Mouse (Mus musculus) cerebellum, adult 11 months (tissue): Measurements from ENCODE around the gene Raver1.

Experiments used
- DNase-seq: peaks from one replicate; pipeline ENCODE4 v3.0.0; 2022

Gene Raver1

DNA sequence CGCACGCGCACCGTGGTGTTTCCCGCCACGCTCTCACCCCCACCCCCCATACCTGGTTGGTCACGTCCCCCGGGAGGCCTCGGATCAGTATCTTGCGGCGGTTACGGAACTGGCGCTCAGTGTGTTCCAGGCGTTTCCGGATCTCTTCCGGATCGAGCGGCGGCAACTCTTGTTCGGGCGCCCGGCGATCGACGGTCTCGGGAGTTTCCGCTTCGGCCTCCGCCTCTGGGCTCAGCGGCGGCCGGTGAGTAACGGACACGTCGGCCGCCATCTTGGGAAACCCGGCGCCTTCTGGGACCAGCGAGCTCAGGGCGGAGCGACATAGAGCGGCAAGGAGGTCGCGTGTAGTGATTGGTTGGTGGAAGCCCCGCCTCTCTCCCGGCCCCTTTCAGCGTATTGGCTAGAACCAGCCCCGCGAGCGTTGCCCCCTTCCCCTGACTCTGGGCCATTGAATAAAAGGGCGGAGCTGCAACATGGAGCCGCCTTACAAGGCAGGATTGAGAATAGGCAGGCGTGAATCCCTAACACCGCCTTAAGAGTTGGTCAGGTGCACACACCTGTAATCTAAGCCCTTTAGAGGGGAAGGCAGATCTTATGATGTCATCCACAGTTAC is at the start of gene Raver1, which contains the start of gene Gm38431:
Raver1 (minus strand) TSS at position 302 of the 614 bp plus-strand sequence.
Gm38431 (minus strand) TSS at position 291 of the 614 bp plus-strand sequence.
- DNase-seq = peak; percentile 97

DNA sequence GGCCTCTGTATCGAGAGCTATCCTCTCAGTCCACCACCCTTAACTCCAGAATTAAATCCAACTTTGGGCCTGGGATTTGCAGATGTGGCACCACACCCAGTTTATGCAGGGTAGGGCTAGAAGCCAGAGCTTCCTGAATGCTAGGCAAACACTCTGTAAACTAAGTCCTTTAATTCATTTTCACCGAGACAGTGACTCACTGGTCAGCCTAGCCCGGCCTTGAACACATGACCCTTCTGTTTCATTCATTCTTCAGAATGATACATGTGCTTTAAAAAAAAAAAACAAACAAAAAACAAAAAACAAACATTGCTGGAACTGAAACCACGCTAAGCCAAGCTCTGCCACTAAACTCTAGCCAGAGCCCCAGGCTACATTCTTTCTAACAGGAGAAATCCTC is 46.6 kb upstream of the Raver1 start:
- no peak for DNase-seq

DNA sequence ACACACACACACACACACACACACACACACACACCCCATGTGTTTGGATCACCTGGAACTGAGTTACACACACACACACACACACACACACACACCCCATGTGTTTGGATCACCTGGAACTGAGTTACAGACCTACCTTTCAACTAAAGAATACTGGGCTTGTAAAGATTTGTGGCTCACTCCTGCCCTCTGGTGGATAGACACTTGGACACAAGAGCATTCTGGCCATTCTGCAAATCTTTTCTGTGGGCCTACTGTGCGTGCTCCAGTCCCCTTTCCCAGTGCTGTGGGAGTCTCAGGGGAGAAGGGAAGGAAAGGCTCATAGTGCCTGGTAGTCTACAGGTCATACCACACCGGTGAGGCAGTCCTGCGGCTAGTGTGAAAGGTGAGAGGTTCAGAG is 45.4 kb upstream of the Raver1 start:
- peak; percentile 42 for DNase-seq

DNA sequence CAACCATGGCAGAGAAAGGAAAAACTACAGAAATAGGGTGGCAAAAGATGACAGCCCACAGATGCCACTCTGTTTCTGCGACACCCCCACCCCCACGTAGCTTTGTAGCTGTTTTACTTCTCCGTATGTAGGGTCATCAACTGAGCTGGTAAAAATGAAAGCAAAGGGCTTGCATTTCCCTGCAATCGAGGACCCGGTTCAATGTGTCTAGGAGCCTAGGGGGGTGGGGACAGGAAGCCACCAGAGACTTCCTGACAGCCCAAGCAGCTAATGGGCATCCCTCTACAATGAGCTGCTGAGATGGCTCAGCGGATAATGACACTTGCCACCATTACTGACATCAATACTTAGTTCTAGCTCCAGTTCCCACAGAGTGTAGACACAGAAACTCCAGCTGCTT is 44.6 kb upstream of the Raver1 start:
- no peak for DNase-seq

DNA sequence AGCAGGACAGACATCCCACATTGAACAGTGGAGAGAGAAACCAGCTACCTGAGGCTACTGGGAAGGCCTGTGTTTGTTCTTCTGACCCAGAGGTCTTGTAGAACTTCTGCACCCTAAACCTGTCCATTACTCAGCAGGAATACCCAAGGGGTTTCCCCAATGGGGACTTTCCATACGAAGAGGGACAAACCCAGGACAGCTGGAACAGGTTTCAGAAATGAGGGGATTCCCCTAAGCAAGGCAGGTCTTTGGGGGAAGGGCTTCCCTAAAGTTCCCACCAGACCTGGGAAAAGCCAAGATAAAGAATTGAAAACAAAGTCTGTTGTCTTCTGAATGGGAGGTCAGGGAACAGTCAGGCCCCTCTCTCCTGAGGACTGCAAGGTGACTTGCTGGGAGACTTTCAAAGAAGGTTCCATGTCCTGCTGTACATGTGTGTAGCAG is 44.2 kb upstream of the Raver1 start:
- DNase-seq = no peak

DNA sequence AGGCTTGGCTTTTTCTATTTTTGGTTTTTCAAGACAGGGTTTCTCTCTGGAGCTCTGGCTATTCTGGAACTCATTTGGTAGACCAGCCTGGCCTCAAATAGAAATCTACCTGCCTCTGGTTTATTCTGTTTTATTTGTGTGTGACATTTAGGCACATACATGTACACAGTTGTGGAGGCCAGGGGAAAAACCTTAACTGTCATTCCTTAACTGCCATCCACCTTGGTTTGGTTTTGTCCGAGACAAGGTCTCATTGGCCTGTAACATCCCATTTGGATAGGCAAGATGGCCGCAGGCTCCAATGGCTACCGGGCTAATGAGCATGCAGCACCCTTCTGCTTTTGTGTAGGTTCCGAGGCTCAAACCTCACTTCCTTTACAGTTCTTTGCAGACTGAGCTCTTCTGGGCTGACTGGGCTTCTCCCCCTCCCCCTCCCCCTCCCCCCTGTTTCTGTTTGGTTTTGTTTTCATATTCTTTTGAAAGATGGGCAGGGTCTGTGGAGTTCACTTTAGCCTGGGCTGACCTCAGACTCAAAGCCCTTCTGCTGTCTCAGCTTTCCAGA is 43.6 kb upstream of the Raver1 start:
- DNase-seq = no peak

DNA sequence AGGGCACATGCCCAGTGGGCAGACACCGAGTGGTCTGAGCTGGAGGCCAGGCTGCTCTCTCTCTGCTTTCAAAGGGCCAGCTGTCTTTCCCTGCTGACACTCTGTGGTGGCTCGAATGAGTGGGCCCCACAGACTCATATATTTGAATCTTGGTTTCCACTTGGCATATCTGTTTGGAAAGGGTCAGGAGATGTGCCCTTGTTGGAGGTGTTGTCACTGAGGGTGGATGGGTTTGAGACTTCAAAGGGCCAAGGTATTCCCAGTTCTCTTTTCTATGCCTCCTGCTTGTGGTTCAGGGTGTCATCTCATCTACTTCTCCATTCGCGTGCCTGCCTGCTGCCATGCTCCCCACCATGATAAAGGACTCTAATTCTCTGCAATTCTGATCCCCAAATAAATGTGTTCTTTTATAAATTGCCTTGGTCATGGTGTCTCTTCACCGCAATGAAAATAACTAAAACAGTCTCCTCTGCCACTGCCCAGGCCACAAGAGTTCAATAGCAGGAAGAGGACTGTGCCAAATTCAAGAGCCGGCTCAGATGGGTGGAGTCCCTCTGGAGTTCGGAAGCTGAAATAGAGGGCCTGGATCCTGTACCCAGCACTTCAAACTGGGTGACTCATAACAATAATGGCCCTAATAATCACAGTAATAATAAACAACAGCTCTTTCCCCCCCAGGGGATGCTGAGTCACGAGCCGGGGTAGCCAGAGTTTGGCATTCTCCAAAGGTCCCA is 43.0 kb upstream of the Raver1 start:
- no peak for DNase-seq

DNA sequence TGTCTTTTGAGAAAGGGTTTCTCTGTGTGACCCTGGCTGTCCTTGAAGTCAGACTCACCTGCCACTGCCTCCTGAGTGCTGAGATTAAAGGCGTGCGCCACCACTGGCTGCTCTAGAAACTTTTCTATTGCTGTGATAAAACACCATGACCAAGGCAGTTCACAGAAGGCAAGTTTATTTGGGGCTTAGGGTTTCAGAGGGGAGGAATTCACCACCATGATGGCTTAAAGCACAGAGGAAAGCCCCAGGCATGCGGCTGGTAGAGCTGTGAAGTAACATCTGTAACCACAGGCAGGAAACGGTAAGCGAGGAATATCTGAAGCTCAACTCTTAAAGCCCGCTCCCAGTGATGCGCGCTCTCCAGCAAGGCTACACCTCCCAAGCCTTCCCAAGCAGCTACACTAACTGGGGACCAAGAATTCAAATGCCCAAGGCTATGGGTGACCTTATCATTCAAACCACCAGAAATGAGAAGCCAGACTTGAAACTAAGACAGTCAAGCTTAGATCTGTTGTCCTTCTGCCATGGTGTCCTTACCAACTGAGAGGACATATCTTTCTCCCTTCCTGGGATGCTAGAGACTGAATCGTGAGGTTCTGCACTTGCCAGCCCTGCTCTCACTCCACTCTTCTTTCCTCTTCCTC is 41.4 kb upstream of the Raver1 start:
- DNase-seq = no peak

DNA sequence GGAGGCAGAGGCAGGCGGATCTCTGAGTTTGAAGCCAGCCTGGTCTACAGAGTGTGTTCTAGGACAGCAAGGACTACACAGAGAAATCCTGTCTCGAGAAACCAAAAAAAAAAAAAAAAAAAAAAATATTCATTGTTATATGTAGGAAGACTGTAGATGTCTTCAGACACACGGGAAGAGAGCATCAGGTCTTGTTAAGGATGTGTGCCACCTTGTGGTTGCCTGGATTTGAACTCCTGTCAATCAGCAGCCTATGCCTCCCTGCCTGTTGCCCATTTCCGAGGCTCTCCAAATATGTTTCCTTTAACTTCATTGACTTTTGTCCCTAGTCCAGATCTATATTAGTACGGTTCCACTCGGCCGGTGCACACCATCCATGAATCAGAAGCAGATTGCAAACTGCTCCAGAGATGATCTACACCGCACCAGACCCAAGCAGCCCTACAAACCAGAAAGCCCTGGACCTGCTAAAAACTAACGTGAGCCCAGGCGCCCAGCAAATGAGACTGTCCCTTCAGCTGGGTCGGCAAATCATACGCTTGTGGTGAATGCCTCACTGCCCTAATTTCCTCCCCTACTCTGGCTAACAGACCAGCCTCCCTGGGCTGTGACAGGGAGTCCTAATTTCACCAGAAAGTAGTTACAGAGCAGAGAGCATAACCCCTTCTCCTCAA is 40.4 kb upstream of the Raver1 start:
- DNase-seq = no peak

DNA sequence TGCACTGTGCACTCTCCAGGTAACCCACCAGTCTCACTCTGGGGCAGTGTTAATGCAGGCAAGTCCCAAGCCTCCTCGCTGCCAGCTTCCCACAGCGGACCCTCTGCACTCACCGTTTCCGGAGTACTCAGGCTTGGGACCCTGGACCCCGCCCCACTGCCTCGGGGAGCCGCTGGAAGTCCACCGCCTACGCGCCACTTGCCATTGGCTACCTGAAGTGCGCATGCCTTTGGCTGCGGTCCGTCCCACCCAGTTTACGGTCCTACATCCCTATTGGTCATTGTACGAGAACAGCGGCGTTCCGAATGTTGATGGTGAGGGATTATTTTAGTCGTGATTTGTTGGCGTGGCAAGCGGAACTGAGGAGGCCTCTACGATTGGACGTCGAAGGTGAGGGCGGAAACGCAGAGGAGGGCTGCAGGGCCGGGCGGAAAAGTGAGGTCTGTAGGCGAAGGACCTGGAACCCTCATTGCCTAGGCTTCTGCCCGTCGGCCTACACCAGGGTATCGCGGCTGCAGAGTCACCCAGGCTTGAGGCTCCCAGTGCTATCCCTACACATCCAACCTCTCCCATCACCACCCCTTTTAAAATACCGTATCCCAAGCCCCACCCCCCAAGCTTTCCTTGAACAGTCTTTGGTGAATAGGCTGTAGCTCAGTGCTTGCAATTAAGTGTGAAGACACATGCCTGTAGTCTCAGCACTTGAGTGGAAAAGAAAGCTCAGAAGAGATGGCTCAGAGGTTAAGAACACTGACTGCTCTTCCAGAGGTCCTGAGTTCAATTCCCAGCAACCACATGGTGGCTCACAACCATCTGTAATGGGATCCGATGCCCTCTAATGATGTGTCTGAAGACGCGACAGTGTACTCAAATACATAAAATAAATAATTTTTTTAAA is 39.5 kb upstream of the Raver1 start, which contains the start of gene Tyk2:
Tyk2 (minus strand) TSS at position 185 of the 898 bp plus-strand sequence.
- peak; percentile 87 for DNase-seq

DNA sequence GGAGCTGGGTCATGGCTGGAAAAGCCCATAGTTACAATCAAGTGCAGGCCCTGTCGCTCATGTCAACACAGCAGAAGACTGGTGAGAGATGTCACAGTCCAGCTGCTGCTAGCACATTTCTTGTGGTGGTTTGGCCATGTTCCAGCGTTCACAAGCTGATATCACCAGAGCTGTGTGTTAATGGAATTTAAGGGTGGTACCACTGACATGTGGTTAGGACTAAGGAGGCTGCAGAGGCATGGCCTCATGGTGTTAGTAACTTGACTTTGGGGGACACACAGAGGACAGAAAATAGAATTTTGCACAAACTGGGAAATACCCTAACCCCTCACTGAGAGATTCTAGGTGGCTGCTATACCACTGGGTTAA is 34.4 kb upstream of the Raver1 start:
- no peak for DNase-seq

DNA sequence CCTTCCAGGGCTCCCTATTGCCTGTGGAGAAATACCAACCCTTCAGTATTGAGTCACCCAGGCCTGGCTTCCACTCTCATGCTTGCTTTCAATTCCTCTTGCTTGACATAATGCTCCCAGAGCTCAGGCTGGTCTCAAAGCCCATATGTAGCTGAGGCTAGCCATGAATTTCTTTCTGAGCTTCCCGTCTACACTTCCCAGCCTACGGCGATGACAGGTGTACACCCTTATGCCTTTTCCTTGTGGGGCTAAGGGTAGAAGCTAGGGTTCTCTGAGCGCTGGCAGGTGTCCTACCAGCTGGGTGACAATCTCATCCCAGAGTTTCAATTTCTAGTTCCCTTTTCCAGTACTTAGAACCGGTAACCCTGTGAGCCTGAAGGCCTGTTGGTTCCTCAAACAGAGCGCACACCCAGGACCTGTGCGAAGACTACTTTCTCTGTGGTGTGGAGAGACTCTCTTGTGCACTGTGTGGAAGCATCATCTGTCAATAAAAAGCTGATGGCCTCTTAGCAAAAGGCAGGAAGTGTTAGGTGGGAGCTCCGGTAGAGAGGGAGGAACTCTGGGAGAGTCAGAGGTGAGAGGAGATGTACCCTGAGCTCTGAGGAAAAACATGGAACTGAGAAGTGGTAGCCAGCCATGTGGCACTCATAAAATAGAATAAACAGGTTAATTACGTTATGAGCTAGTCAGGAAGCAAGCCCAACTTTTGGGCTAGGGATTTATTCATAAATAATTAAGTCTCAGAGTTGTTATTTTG is 33.9 kb upstream of the Raver1 start:
- DNase-seq = no peak

DNA sequence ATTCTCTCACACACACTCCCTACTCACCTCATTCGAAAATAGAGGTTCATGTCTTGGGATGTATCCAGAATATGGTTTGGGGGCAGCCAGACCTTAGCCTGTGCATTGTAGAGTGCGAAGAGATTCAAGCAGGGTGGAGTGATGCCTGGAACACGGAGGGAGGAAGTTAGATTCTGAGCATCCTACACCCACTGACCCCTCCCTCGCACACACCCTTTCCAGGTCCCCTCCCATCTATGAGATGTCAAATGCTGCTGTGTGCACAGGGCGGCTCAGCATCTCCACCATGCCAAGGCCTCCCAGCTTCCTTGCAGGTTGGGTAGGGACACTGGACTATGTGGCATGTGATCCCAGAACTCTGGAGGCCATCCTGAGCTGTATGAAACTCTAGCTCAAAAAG is 33.0 kb upstream of the Raver1 start:
- no peak for DNase-seq

DNA sequence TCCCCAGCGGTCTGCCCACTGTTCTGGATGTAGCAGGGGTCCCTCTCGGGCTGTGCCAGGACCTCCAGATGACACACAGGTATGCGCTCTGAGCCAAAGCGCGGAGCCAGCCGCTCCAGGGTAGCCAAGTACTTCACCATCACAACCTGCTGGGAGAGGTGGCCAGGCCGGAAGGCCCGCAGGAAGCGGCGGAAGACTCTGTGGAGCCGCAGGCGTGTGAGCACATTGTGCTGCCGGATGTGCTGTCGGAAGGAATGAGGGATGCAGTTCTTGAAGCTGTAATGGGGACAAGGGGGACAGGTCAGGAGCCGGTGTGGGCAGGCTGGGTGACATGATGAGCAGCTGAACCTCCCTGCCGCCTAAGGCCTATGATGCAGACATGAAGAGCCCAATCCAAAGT is 29.7 kb upstream of the Raver1 start:
- no peak for DNase-seq

DNA sequence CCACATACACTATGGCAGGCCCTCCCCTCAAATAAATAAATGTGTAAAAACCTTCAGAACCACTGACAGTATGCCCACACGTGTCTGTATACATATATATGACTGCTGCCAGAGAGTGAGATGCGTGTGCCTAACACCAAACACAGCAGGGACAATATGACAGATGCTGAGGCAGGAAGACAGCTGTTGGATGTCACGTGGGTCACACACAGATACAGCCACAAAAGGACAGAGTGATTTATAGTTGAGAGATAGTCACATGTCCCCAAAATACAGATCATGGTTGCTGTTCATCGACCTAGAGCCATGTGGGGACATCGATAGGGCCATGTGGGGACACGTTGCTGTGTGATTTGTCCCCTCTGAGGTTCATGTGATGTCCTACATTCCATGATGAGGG is 25.3 kb upstream of the Raver1 start:
- DNase-seq = no peak

DNA sequence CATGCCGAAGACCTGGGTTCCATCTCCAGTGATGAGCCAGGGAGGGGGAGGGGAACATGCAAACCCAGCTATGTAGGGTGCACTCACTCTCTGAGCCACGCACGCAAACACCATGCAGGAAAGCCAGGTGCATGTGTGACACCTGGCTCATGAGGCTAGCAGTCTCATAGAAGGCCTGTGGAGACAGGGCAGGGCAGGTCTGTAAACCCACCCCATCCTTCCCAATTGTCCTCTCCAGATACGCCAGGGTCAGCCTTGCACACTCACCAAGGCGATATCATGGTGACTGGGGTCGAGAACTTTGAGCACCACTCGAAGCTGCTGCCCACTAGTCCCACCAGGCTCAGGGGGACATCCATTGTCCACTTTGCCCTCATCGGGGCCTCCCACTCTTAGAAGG is 23.3 kb upstream of the Raver1 start:
- no peak for DNase-seq

DNA sequence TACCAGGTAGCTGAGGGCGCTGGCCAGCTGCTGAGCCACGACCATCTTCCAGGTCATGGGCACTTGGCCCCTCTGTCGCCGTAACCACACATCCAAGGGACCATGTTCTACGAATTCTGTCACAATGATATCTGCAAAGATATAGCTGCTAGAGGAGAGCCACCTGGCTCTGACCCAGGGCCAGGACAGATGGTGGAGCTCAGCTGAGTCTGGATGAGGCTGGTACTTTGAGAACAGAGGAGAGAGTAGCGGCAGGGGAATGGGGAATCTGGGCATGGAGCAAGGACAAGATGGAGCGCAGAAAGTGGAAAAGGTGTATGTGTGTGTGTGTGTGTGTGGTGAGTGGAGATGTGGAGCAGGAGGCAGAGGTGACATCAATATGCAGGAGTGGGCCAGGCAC is 22.4 kb upstream of the Raver1 start:
- no peak for DNase-seq

DNA sequence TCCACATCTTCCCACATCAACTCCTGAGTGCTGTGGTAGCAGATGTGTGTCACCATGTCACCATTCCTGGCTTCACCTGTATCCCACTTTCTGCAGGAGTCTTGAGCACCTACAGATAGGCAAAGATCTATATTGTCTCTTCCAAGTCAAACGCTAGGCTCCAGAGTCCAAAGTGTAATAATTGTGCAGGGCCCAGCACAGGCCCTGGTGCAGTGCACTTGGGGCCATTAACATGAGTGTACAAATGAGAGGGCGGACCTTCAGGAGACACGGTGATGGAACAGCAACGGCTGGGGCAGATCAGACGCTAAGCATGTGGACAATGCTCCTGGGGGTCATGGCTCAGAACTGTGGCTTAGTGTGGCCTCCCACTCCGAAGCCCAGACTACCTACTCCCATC is 21.9 kb upstream of the Raver1 start:
- DNase-seq = no peak

DNA sequence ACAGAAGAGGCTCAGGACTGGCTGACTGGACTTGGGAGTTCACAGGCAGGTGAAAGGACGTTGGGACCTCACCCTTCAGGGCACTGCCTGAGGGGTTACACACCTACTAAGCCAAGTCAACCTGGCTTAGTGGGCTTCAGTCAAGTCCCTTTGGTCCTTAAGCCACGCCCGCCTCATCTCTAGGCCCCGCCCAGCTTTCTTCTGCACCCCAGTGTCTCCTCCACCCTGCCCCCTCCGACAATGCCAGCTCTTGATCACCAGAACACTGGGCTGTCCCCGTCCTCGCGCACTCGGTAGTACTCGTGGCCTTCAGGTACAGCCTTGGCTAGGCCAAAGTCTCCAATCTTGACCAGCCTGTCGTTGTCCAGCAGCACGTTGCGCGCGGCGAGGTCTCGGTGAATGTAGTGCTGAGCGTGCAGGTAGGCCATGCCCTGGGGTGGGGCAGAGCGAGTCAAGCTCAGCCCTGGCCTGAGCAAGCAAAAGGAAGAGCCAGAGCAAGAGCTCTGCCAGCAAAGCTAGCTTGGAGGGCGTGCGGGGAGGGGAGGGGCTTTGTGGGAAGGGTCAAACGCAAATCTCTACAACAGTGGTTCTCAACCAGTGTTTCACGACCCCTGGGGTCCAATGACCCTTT is 15.9 kb upstream of the Raver1 start:
- DNase-seq = no peak

DNA sequence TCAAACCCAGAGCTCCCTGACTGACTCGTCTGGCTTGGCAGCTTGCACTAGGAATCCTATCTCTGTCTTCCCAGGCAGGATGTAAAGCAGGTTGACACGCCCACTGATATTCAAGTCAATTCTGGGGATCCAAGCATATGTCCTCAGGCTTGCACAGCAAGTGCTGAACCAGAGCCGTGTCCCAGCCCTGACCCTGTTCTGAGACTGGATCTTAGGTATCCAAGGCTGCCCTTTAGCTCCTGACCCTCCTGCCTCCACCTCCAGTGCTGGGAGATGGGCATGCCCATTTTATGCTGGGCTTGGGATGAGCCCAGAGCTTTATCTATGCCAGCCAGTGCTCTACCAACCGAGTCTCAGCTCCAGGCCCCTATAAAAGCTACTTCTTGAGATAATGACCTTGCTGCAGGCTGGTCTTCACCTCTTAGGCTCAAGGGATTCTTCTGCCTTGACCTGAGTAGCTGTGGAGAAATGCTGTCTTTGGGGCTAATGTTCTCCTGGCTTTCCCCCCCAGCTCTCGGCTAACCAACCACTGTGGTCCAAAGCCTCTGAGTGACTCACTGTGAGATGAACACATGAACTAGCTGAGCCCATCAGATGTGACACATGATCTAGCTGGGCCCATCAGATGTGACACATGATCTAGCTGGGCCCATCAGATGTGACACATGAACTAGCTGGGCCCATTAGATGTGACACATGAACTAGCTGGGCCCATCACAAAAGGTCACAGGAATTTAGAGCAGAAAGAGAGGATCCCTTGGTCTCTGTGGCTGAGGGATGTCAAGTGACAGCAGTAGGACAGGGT is 14.2 kb upstream of the Raver1 start:
- DNase-seq = no peak
